Mouse (Mus musculus): ENCODE results near the gene Myrfl. TPM values are rescaled to one million over a fixed set of nuclear protein-coding genes. Genes with fewer than 3 reads are reported as not detected.

Myrfl gene
- total and polyA plus RNA-seq, 2 experiments from 2014 or later, result 0.04 TPM; not detected in 1

GRCm38 (mm10) chr10:116894540-116894939 lies 2.2 kb downstream of the Myrfl start:
- no peak for DNase-seq (ENCODE audit: low spot score)
- no peak for ATAC-seq
- 82% methylated on average over 6 of the region's 6 CpGs for WGBS
- Histone ChIP-seq H3K27ac (no peak overlapping the region), H3K9ac (replicated peaks; ENCODE audit: low read length) (no peak overlapping the region), H3K4me1 (ENCODE audit: insufficient read depth, low read length) (no peaks in the 10 kb centered on the region), H3K36me3 (ENCODE audit: insufficient read depth, low read length) (no peaks in the 10 kb centered on the region), H3K27me3 (ENCODE audit: insufficient read depth, low read length) (no peaks in the 10 kb centered on the region), H3K4me3 (ENCODE audit: low read length) (no peak overlapping the region), H3K4me2 (ENCODE audit: low read depth, low read length) (no peak overlapping the region), H3K9me3 (ENCODE audit: low read length) (no peaks in the 10 kb centered on the region)
- no peak for TF ChIP-seq CTCF (IDR thresholded peaks at IDR 0.05; ENCODE audit: low read depth)

- ATAC-seq (peak; percentile 24; the same call in 1 of the 2 replicates), DNase-seq (ENCODE audit: low spot score) (peak; percentile 62)
- no peaks in the 10 kb centered on the region for H3K4me1 ChIP-seq (ENCODE audit: insufficient read depth, low read length)
- peak; percentile 76 for TF ChIP-seq CTCF (IDR thresholded peaks at IDR 0.05; ENCODE audit: low read depth)
- H3K4me2 ChIP-seq (ENCODE audit: low read depth, low read length), result no peak overlapping the region
- H3K4me3 ChIP-seq (ENCODE audit: low read length), result no peak overlapping the region
- 19% methylated on average over 3 of the region's 3 CpGs for WGBS
- H3K9me3 ChIP-seq (ENCODE audit: low read length), result no peaks in the 10 kb centered on the region
- H3K27ac ChIP-seq, result no peak overlapping the region
- H3K9ac ChIP-seq (replicated peaks; ENCODE audit: low read length), result no peak overlapping the region
- no peaks in the 10 kb centered on the region for H3K27me3 ChIP-seq (ENCODE audit: insufficient read depth, low read length)
- H3K36me3 ChIP-seq (ENCODE audit: insufficient read depth, low read length), result no peaks in the 10 kb centered on the region
Measured at GRCm38 (mm10) chr10:116893753-116894152, 3.0 kb downstream of the Myrfl start.

GRCm38 (mm10) chr10:116890587-116890986 lies 6.1 kb downstream of the Myrfl start:
- 40% methylated on average over 5 of the region's 5 CpGs for WGBS
- Histone ChIP-seq H3K4me2 (ENCODE audit: low read depth, low read length) (no peak overlapping the region), H3K4me1 (ENCODE audit: insufficient read depth, low read length) (no peaks in the 10 kb centered on the region), H3K9ac (replicated peaks; ENCODE audit: low read length) (no peak overlapping the region), H3K4me3 (ENCODE audit: low read length) (no peak overlapping the region), H3K36me3 (ENCODE audit: insufficient read depth, low read length) (no peaks in the 10 kb centered on the region), H3K27ac (no peak overlapping the region), H3K9me3 (ENCODE audit: low read length) (no peaks in the 10 kb centered on the region), H3K27me3 (ENCODE audit: insufficient read depth, low read length) (no peaks in the 10 kb centered on the region)
- TF ChIP-seq CTCF (IDR thresholded peaks at IDR 0.05; ENCODE audit: low read depth), result no peak
- ATAC-seq, result peak; percentile 62; the same call in 1 of the 2 replicates
- DNase-seq (ENCODE audit: low spot score), result peak; percentile 23

GRCm38 (mm10) chr10:116884552-116884951 lies 12.2 kb downstream of the Myrfl start:
- no peak for DNase-seq (ENCODE audit: low spot score)
- 79% methylated on average over 3 of the region's 3 CpGs for WGBS
- TF ChIP-seq CTCF (IDR thresholded peaks at IDR 0.05; ENCODE audit: low read depth), result no peak
- no peak for ATAC-seq
- Histone ChIP-seq H3K27ac (no peak overlapping the region), H3K9me3 (ENCODE audit: low read length) (no peaks in the 10 kb centered on the region), H3K27me3 (ENCODE audit: insufficient read depth, low read length) (no peaks in the 10 kb centered on the region), H3K4me3 (ENCODE audit: low read length) (no peak overlapping the region), H3K36me3 (ENCODE audit: insufficient read depth, low read length) (no peaks in the 10 kb centered on the region), H3K9ac (replicated peaks; ENCODE audit: low read length) (no peak overlapping the region), H3K4me1 (ENCODE audit: insufficient read depth, low read length) (no peaks in the 10 kb centered on the region), H3K4me2 (ENCODE audit: low read depth, low read length) (no peak overlapping the region)

GRCm38 (mm10) chr10:116883531-116883930 lies 13.2 kb downstream of the Myrfl start:
- 77% methylated on average over 5 of the region's 5 CpGs for WGBS
- Histone ChIP-seq H3K9me3 (ENCODE audit: low read length) (no peaks in the 10 kb centered on the region), H3K27me3 (ENCODE audit: insufficient read depth, low read length) (no peaks in the 10 kb centered on the region), H3K27ac (no peak overlapping the region), H3K4me1 (ENCODE audit: insufficient read depth, low read length) (no peaks in the 10 kb centered on the region), H3K36me3 (ENCODE audit: insufficient read depth, low read length) (no peaks in the 10 kb centered on the region), H3K4me2 (ENCODE audit: low read depth, low read length) (no peak overlapping the region), H3K9ac (replicated peaks; ENCODE audit: low read length) (no peak overlapping the region), H3K4me3 (ENCODE audit: low read length) (no peak overlapping the region)
- TF ChIP-seq CTCF (IDR thresholded peaks at IDR 0.05; ENCODE audit: low read depth), result 0 out of 2 replicates have a peak, but pooled peaks have one; percentile 6
- DNase-seq (ENCODE audit: low spot score) (no peak), ATAC-seq (no peak)

- Histone ChIP-seq H3K36me3 (ENCODE audit: insufficient read depth, low read length) (no peaks in the 10 kb centered on the region), H3K9me3 (ENCODE audit: low read length) (no peaks in the 10 kb centered on the region), H3K4me3 (ENCODE audit: low read length) (no peak overlapping the region), H3K27me3 (ENCODE audit: insufficient read depth, low read length) (no peaks in the 10 kb centered on the region), H3K27ac (no peak overlapping the region), H3K4me2 (ENCODE audit: low read depth, low read length) (no peak overlapping the region), H3K4me1 (ENCODE audit: insufficient read depth, low read length) (no peaks in the 10 kb centered on the region), H3K9ac (replicated peaks; ENCODE audit: low read length) (no peak overlapping the region)
- no peak for DNase-seq (ENCODE audit: low spot score)
- 75% methylated on average over 4 of the region's 4 CpGs for WGBS
- TF ChIP-seq CTCF (IDR thresholded peaks at IDR 0.05; ENCODE audit: low read depth), result no peak
- no peak for ATAC-seq
Measured at GRCm38 (mm10) chr10:116877436-116877835, 19.3 kb downstream of the Myrfl start.

GRCm38 (mm10) chr10:116874490-116874889 lies 22.2 kb downstream of the Myrfl start:
- TF ChIP-seq CTCF (IDR thresholded peaks at IDR 0.05; ENCODE audit: low read depth), result no peak
- Histone ChIP-seq H3K9me3 (ENCODE audit: low read length) (no peaks in the 10 kb centered on the region), H3K36me3 (ENCODE audit: insufficient read depth, low read length) (no peaks in the 10 kb centered on the region), H3K27me3 (ENCODE audit: insufficient read depth, low read length) (no peaks in the 10 kb centered on the region), H3K4me2 (ENCODE audit: low read depth, low read length) (no peak overlapping the region), H3K4me1 (ENCODE audit: insufficient read depth, low read length) (no peaks in the 10 kb centered on the region), H3K9ac (replicated peaks; ENCODE audit: low read length) (no peak overlapping the region), H3K27ac (no peak overlapping the region), H3K4me3 (ENCODE audit: low read length) (no peak overlapping the region)
- no peak for DNase-seq (ENCODE audit: low spot score)
- WGBS, result 82% methylated on average over 9 of the region's 9 CpGs
- ATAC-seq, result no peak

Measured in hindbrain, postnatal 0 days (tissue).